Mouse (Mus musculus) hindbrain, embryonic 11.5 days (tissue): ENCODE results near the gene Leng1. TPM values are rescaled to one million over a fixed set of nuclear protein-coding genes. Genes with fewer than 3 reads are reported as not detected.

Source experiments
- ATAC-seq: fragments of 200-750 bp; cut with Nextera tagmentation; 2 replicates; pipeline ENCODE4 v1.8.0; 2017; ENCODE audit warnings: mild to moderate bottlenecking, moderate TSS enrichment, moderate library complexity; ENCODE audit not compliant: low FRiP score
- DNase-seq: peaks from one replicate; pipeline ENCODE4 v3.0.0-alpha.2; 2015; ENCODE audit warnings: low spot score
- H3K27ac ChIP-seq: fragments of 300-500 bp; sonication (generic); 2 replicates; pipeline ENCODE4 v1.5.1; 2014; ENCODE audit warnings: mild to moderate bottlenecking, low read depth, low read length
- H3K27me3 ChIP-seq: fragments of 300-500 bp; sonication (generic); 2 replicates; pipeline ENCODE4 v1.6.1; 2014; ENCODE audit warnings: mild to moderate bottlenecking, low read length, moderate library complexity, mixed read lengths; ENCODE audit not compliant: control insufficient read depth, insufficient read depth
- H3K36me3 ChIP-seq: fragments of 300-500 bp; sonication (generic); 2 replicates; pipeline ENCODE4 v1.6.1; 2014; ENCODE audit warnings: mild to moderate bottlenecking, low read length, moderate library complexity, mixed read lengths; ENCODE audit not compliant: control insufficient read depth, insufficient read depth
- H3K4me1 ChIP-seq: fragments of 300-500 bp; sonication (generic); replicated peaks from 2 replicates; pipeline ENCODE4 v1.6.1; 2014; ENCODE audit warnings: low read length, mixed read lengths; ENCODE audit not compliant: control insufficient read depth, insufficient read depth
- H3K4me2 ChIP-seq: fragments of 300-500 bp; sonication (generic); replicated peaks from 2 replicates; pipeline ENCODE4 v1.6.1; 2014; ENCODE audit warnings: mild to moderate bottlenecking, low read depth, low read length
- H3K4me3 ChIP-seq: fragments of 300-500 bp; sonication (generic); 2 replicates; pipeline ENCODE4 v1.5.1; 2014; ENCODE audit warnings: low read depth, low read length
- H3K9ac ChIP-seq: fragments of 300-500 bp; sonication (generic); 2 replicates; pipeline ENCODE4 v1.6.1; 2014; ENCODE audit warnings: low read depth, low read length
- H3K9me3 ChIP-seq: fragments of 300-500 bp; sonication (generic); 2 replicates; pipeline ENCODE4 v1.6.1; 2016; ENCODE audit warnings: low read length; ENCODE audit not compliant: control insufficient read depth
- WGBS: fragments of 180-500 bp; shearing (Covaris S2); extraction: QIAGEN DNeasy Blood & Tissue Kit; methylation state at CpG from one replicate; pipeline ENCODE4 v1.1.7; 2014; 5-methylcytosine and 5-hydroxymethylcytosine counted together
- polyA plus RNA-seq: library from polyadenylated mRNA; unstranded; fragments of >200 nt; fragmentation: Nextera tagmentation; extraction: Ambion mirVana; gene quantifications from 2 replicates; pipeline ENCODE4 v1.2.1, GENCODE M21; 2014

Gene Leng1
- polyA plus RNA-seq, 1 experiment from 2014 or later: 20.9 TPM

GRCm38 (mm10) chr7:3683908-3684550, 18.4 kb upstream of the Leng1 start:
- no peaks in the 10 kb centered on the region for H3K27me3 ChIP-seq
- peak; percentile 30 for DNase-seq
- 0 out of 2 replicates have a peak, but pooled peaks cover 3% of the 10 kb centered on the region for H3K36me3 ChIP-seq
- ATAC-seq: peak; percentile 66
- H3K9ac ChIP-seq: no peak overlapping the region
- H3K9me3 ChIP-seq: no peaks in the 10 kb centered on the region
- H3K4me1 ChIP-seq: no peaks in the 10 kb centered on the region
- peak overlapping the region; percentile 45; the same call in 1 of the 2 replicates for H3K27ac ChIP-seq
- no peak overlapping the region for H3K4me3 ChIP-seq
- no peak overlapping the region for H3K4me2 ChIP-seq
- WGBS: 68% methylated on average over 10 of the region's 10 CpGs

GRCm38 (mm10) chr7:3677342-3677741, 11.7 kb upstream of the Leng1 start, which contains the start of gene Tmc4:
Gene Tmc4, minus strand, starts transcription at chr7:3677553.
- DNase-seq: no peak
- Histone ChIP-seq H3K4me1 (no peaks in the 10 kb centered on the region), H3K27ac (no peak within 1 kb of the TSS), H3K4me2 (no peak within 1 kb of the TSS), H3K4me3 (no peak within 1 kb of the TSS), H3K9ac (no peak within 1 kb of the TSS), H3K36me3 (0 out of 2 replicates have a peak, but pooled peaks cover 3% of the 10 kb centered on the region), H3K9me3 (no peaks in the 10 kb centered on the region), H3K27me3 (no peaks in the 10 kb centered on the region)
- 46% methylated on average over 9 of the region's 9 CpGs for WGBS
- ATAC-seq: no peak

GRCm38 (mm10) chr7:3676371-3676770, 10.7 kb upstream of the Leng1 start:
- Histone ChIP-seq H3K9ac (no peak overlapping the region), H3K4me1 (no peaks in the 10 kb centered on the region), H3K4me2 (no peak overlapping the region), H3K9me3 (no peaks in the 10 kb centered on the region), H3K36me3 (no peaks in the 10 kb centered on the region), H3K4me3 (no peak overlapping the region), H3K27ac (no peak overlapping the region), H3K27me3 (no peaks in the 10 kb centered on the region)
- ATAC-seq: no peak
- WGBS: 86% methylated on average over 12 of the region's 12 CpGs
- DNase-seq: no peak

GRCm38 (mm10) chr7:3675228-3675548, 9.5 kb upstream of the Leng1 start:
- DNase-seq (no peak), ATAC-seq (no peak)
- Histone ChIP-seq H3K4me1 (no peaks in the 10 kb centered on the region), H3K27me3 (no peaks in the 10 kb centered on the region), H3K36me3 (no peaks in the 10 kb centered on the region), H3K4me3 (no peak overlapping the region), H3K27ac (no peak overlapping the region), H3K4me2 (no peak overlapping the region), H3K9me3 (no peaks in the 10 kb centered on the region), H3K9ac (no peak overlapping the region)
- WGBS: 77% methylated on average over 3 of the region's 3 CpGs

GRCm38 (mm10) chr7:3674507-3675227, 9.0 kb upstream of the Leng1 start:
- H3K9me3 ChIP-seq: no peaks in the 10 kb centered on the region
- DNase-seq (peak; percentile 89), ATAC-seq (peak; percentile 90)
- H3K9ac ChIP-seq: no peak overlapping the region
- H3K27ac ChIP-seq: no peak overlapping the region
- no peak overlapping the region for H3K4me3 ChIP-seq
- H3K27me3 ChIP-seq: no peaks in the 10 kb centered on the region
- WGBS: 70% methylated on average over 10 of the region's 10 CpGs
- no peak overlapping the region for H3K4me2 ChIP-seq
- no peaks in the 10 kb centered on the region for H3K4me1 ChIP-seq
- H3K36me3 ChIP-seq: no peaks in the 10 kb centered on the region

GRCm38 (mm10) chr7:3666921-3667391, 1.3 kb upstream of the Leng1 start:
- 20% methylated on average over 14 of the region's 14 CpGs for WGBS
- H3K4me3 ChIP-seq: no peak overlapping the region
- no peak for ATAC-seq

GRCm38 (mm10) chr7:3664524-3665214, 971 bp downstream of the Leng1 start:
- Histone ChIP-seq H3K36me3 (peaks cover 10% of the 10 kb centered on the region), H3K27me3 (no peaks in the 10 kb centered on the region), H3K4me2 (peak overlapping the region; percentile 36), H3K4me3 (peak overlapping the region; percentile 61), H3K27ac (0 out of 2 replicates have a peak overlapping the region, but pooled peaks have one; percentile 47), H3K4me1 (no peaks in the 10 kb centered on the region), H3K9ac (peak overlapping the region; percentile 66), H3K9me3 (no peaks in the 10 kb centered on the region)
- ATAC-seq (peak; percentile 32), DNase-seq (peak; percentile 34)
- WGBS: 33% methylated on average over 15 of the region's 15 CpGs

More at GRCm38 (mm10) chr7:3666921-3667391, 1.3 kb upstream of the Leng1 start:
- DNase-seq: no peak
- no peak overlapping the region for H3K9ac ChIP-seq
- H3K36me3 ChIP-seq: peaks cover 5% of the 10 kb centered on the region; the same call in 1 of the 2 replicates
- H3K27ac ChIP-seq: no peak overlapping the region
- H3K9me3 ChIP-seq: no peaks in the 10 kb centered on the region
- no peaks in the 10 kb centered on the region for H3K27me3 ChIP-seq
- no peaks in the 10 kb centered on the region for H3K4me1 ChIP-seq
- H3K4me2 ChIP-seq: no peak overlapping the region

- no peak overlapping the region for H3K4me2 ChIP-seq
- ATAC-seq (no peak), DNase-seq (no peak)
- H3K9me3 ChIP-seq: no peaks in the 10 kb centered on the region
- no peak overlapping the region for H3K4me3 ChIP-seq
- H3K4me1 ChIP-seq: no peaks in the 10 kb centered on the region
- H3K36me3 ChIP-seq: peaks cover 40% of the 10 kb centered on the region
- H3K27me3 ChIP-seq: no peaks in the 10 kb centered on the region
- H3K9ac ChIP-seq: no peak overlapping the region
- 91% methylated on average over 14 of the region's 14 CpGs for WGBS
- H3K27ac ChIP-seq: no peak overlapping the region
Observed at GRCm38 (mm10) chr7:3658578-3658977, 7.1 kb downstream of the Leng1 start.
